Mouse (Mus musculus) cortical plate, adult 2 months (tissue): ENCODE measurements around the gene Lmntd1.

Experiments
- CTCF ChIP-seq: fragments of 200-500 bp; IDR thresholded peaks from 2 replicates; pipeline ENCODE4 v1.5.1; 2011; ENCODE audit warnings: mild to moderate bottlenecking, control low read depth, low read length; ENCODE audit not compliant: insufficient read depth; ENCODE audit errors: extremely low read depth
- POLR2A ChIP-seq: fragments of 200-500 bp; IDR thresholded peaks from 2 replicates; pipeline ENCODE4 v1.6.1; 2011; ENCODE audit warnings: mild to moderate bottlenecking, low read length, control low read depth; ENCODE audit not compliant: insufficient read depth; ENCODE audit errors: extremely low read depth

DNA sequence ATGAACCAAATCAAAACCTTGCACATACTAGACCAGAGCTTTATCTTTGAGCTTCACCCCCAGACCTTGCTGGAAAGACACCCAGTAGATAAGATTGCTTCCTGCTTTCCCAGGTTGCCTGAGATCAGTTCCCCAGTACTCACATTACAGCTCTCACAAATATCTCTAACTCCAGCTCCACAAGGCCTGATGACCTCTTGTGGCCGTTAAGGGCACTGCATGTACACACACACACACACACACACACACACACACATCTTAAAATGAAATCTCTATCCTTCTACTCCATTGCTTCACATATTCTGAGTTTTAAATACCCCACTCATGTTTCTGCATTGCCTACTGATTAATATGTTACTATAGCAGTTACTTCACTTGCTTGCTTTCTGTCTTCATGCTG lies 41.6 kb upstream of the Lmntd1 start:
- TF ChIP-seq CTCF = no peak
- TF ChIP-seq POLR2A = no peak
